Mouse (Mus musculus) cerebellum, adult 2 months (tissue): Measurements from ENCODE around the gene Bend5.

ENCODE experiments used
- CTCF ChIP-seq: fragments of 200-500 bp; IDR thresholded peaks from 2 replicates; pipeline ENCODE4 v1.5.1; 2011; ENCODE audit warnings: low read depth, mild to moderate bottlenecking, control low read depth, low read length, moderate library complexity, borderline replicate concordance; ENCODE audit not compliant: insufficient read depth
- POLR2A ChIP-seq: fragments of 200-500 bp; IDR thresholded peaks from 2 replicates; pipeline ENCODE4 v1.6.1; 2011; ENCODE audit warnings: low read length, control low read depth, borderline replicate concordance; ENCODE audit not compliant: insufficient read depth

GRCm38 (mm10) chr4:111383101-111383500 is 31.7 kb upstream of the Bend5 start:
- TF ChIP-seq CTCF: no peak
- TF ChIP-seq POLR2A: no peak
